Mouse (Mus musculus): ENCODE measurements around the gene Ccdc73. TPM values are rescaled to one million over a fixed set of nuclear protein-coding genes. Genes with fewer than 3 reads are reported as not detected.

Ccdc73 gene
- polyA plus RNA-seq, 1 experiment from 2014 or later = 12.6 TPM

- DNase-seq (ENCODE audit: low spot score) (no peak), ATAC-seq (replicated peaks; ENCODE audit: low FRiP score, low read depth) (no peak)
- H3K36me3 ChIP-seq (ENCODE audit: insufficient read depth, low read length) = no peaks in the 10 kb centered on the region
- H3K4me3 ChIP-seq (replicated peaks; ENCODE audit: low read depth, low read length) = no peak overlapping the region
- no peaks in the 10 kb centered on the region for H3K9me3 ChIP-seq (replicated peaks; ENCODE audit: low read length)
- TF ChIP-seq CTCF (IDR thresholded peaks at IDR 0.05; ENCODE audit: low read depth) = no peak
- H3K9ac ChIP-seq (ENCODE audit: low read depth, low read length) = no peak overlapping the region
- 59% methylated on average over 5 of the region's 5 CpGs for WGBS
- no peak overlapping the region for H3K27ac ChIP-seq
- no peaks in the 10 kb centered on the region for H3K27me3 ChIP-seq (ENCODE audit: insufficient read depth, low read length)
- no peaks in the 10 kb centered on the region for H3K4me1 ChIP-seq (replicated peaks; ENCODE audit: insufficient read depth, low read length)
- H3K4me2 ChIP-seq (ENCODE audit: low read length) = no peak overlapping the region
Observed at GRCm38 (mm10) chr2:105028806-105029205, 161.2 kb downstream of the Ccdc73 start.

GRCm38 (mm10) chr2:105030505-105030904 lies 162.9 kb downstream of the Ccdc73 start:
- Histone ChIP-seq H3K36me3 (ENCODE audit: insufficient read depth, low read length) (no peaks in the 10 kb centered on the region), H3K27me3 (ENCODE audit: insufficient read depth, low read length) (no peaks in the 10 kb centered on the region), H3K9ac (ENCODE audit: low read depth, low read length) (no peak overlapping the region), H3K27ac (no peak overlapping the region), H3K4me2 (ENCODE audit: low read length) (no peak overlapping the region), H3K4me3 (replicated peaks; ENCODE audit: low read depth, low read length) (no peak overlapping the region), H3K4me1 (replicated peaks; ENCODE audit: insufficient read depth, low read length) (peaks cover 2% of the 10 kb centered on the region; the same call in 1 of the 2 replicates), H3K9me3 (replicated peaks; ENCODE audit: low read length) (no peaks in the 10 kb centered on the region)
- 88% methylated on average over 5 of the region's 5 CpGs for WGBS
- ATAC-seq (replicated peaks; ENCODE audit: low FRiP score, low read depth) (no peak), DNase-seq (ENCODE audit: low spot score) (no peak)
- TF ChIP-seq CTCF (IDR thresholded peaks at IDR 0.05; ENCODE audit: low read depth) = no peak

GRCm38 (mm10) chr2:105034084-105034483 lies 166.5 kb downstream of the Ccdc73 start:
- no peak for TF ChIP-seq CTCF (IDR thresholded peaks at IDR 0.05; ENCODE audit: low read depth)
- H3K27ac ChIP-seq = no peak overlapping the region
- WGBS = 91% methylated on average over 3 of the region's 3 CpGs

GRCm38 (mm10) chr2:105035985-105036384 lies 168.4 kb downstream of the Ccdc73 start:
- peak; percentile 70; the same call in 1 of the 2 replicates for ATAC-seq (replicated peaks; ENCODE audit: low FRiP score, low read depth)
- H3K27ac ChIP-seq = peak overlapping the region; percentile 66; the same call in 1 of the 2 replicates
- TF ChIP-seq CTCF (IDR thresholded peaks at IDR 0.05; ENCODE audit: low read depth) = no peak
- H3K4me1 ChIP-seq (replicated peaks; ENCODE audit: insufficient read depth, low read length) = peaks cover 7% of the 10 kb centered on the region; the same call in 1 of the 2 replicates
- H3K36me3 ChIP-seq (ENCODE audit: insufficient read depth, low read length) = no peaks in the 10 kb centered on the region
- no peaks in the 10 kb centered on the region for H3K9me3 ChIP-seq (replicated peaks; ENCODE audit: low read length)
- WGBS = 15% methylated on average over 11 of the region's 11 CpGs
- H3K4me3 ChIP-seq (replicated peaks; ENCODE audit: low read depth, low read length) = no peak overlapping the region
- no peaks in the 10 kb centered on the region for H3K27me3 ChIP-seq (ENCODE audit: insufficient read depth, low read length)
- no peak overlapping the region for H3K4me2 ChIP-seq (ENCODE audit: low read length)
- DNase-seq (ENCODE audit: low spot score) = peak; percentile 82
- H3K9ac ChIP-seq (ENCODE audit: low read depth, low read length) = no peak overlapping the region

More at GRCm38 (mm10) chr2:105034084-105034483, 166.5 kb downstream of the Ccdc73 start:
- peaks cover 7% of the 10 kb centered on the region; the same call in 1 of the 2 replicates for H3K4me1 ChIP-seq (replicated peaks; ENCODE audit: insufficient read depth, low read length)
- no peak overlapping the region for H3K4me3 ChIP-seq (replicated peaks; ENCODE audit: low read depth, low read length)
- no peaks in the 10 kb centered on the region for H3K36me3 ChIP-seq (ENCODE audit: insufficient read depth, low read length)
- H3K9ac ChIP-seq (ENCODE audit: low read depth, low read length) = no peak overlapping the region
- no peaks in the 10 kb centered on the region for H3K27me3 ChIP-seq (ENCODE audit: insufficient read depth, low read length)
- no peaks in the 10 kb centered on the region for H3K9me3 ChIP-seq (replicated peaks; ENCODE audit: low read length)
- no peak overlapping the region for H3K4me2 ChIP-seq (ENCODE audit: low read length)
- ATAC-seq (replicated peaks; ENCODE audit: low FRiP score, low read depth) = no peak
- DNase-seq (ENCODE audit: low spot score) = no peak

GRCm38 (mm10) chr2:105036401-105037070 lies 168.9 kb downstream of the Ccdc73 start:
- WGBS = 26% methylated on average over 11 of the region's 11 CpGs
- no peaks in the 10 kb centered on the region for H3K36me3 ChIP-seq (ENCODE audit: insufficient read depth, low read length)
- H3K4me2 ChIP-seq (ENCODE audit: low read length) = no peak overlapping the region
- H3K27ac ChIP-seq = peak overlapping the region; percentile 60; the same call in 1 of the 2 replicates
- no peak overlapping the region for H3K9ac ChIP-seq (ENCODE audit: low read depth, low read length)
- H3K4me3 ChIP-seq (replicated peaks; ENCODE audit: low read depth, low read length) = no peak overlapping the region
- no peaks in the 10 kb centered on the region for H3K9me3 ChIP-seq (replicated peaks; ENCODE audit: low read length)
- TF ChIP-seq CTCF (IDR thresholded peaks at IDR 0.05; ENCODE audit: low read depth) = no peak
- DNase-seq (ENCODE audit: low spot score) (peak; percentile 53), ATAC-seq (replicated peaks; ENCODE audit: low FRiP score, low read depth) (no peak)
- peaks cover 7% of the 10 kb centered on the region; the same call in 1 of the 2 replicates for H3K4me1 ChIP-seq (replicated peaks; ENCODE audit: insufficient read depth, low read length)
- H3K27me3 ChIP-seq (ENCODE audit: insufficient read depth, low read length) = no peaks in the 10 kb centered on the region

- Histone ChIP-seq H3K4me2 (ENCODE audit: low read length) (no peak overlapping the region), H3K36me3 (ENCODE audit: insufficient read depth, low read length) (no peaks in the 10 kb centered on the region), H3K27ac (no peak overlapping the region), H3K27me3 (ENCODE audit: insufficient read depth, low read length) (no peaks in the 10 kb centered on the region), H3K4me3 (replicated peaks; ENCODE audit: low read depth, low read length) (no peak overlapping the region), H3K9me3 (replicated peaks; ENCODE audit: low read length) (no peaks in the 10 kb centered on the region), H3K4me1 (replicated peaks; ENCODE audit: insufficient read depth, low read length) (peaks cover 7% of the 10 kb centered on the region; the same call in 1 of the 2 replicates), H3K9ac (ENCODE audit: low read depth, low read length) (no peak overlapping the region)
- TF ChIP-seq CTCF (IDR thresholded peaks at IDR 0.05; ENCODE audit: low read depth) = no peak
- 58% methylated on average over 7 of the region's 7 CpGs for WGBS
- DNase-seq (ENCODE audit: low spot score) (no peak), ATAC-seq (replicated peaks; ENCODE audit: low FRiP score, low read depth) (no peak)
Observed at GRCm38 (mm10) chr2:105037956-105038569, 170.5 kb downstream of the Ccdc73 start.
